Mouse (Mus musculus) CD4-positive helper T cell, adult 2 months (primary cell): ENCODE results near the gene Rpl37.

ENCODE experiments used
- DNase-seq: peaks from one replicate; pipeline ENCODE4 v3.0.0-alpha.2; 2012; ENCODE audit warnings: low read depth, missing footprints, low spot score

Gene Rpl37

GRCm38 (mm10) chr15:5149187-5149586 lies 32.7 kb downstream of the Rpl37 start:
- no peak for DNase-seq

- DNase-seq = no peak
Observed at GRCm38 (mm10) chr15:5152171-5152570, 35.7 kb downstream of the Rpl37 start.

- DNase-seq = no peak
Observed at GRCm38 (mm10) chr15:5154621-5155020, 38.2 kb downstream of the Rpl37 start.

GRCm38 (mm10) chr15:5155093-5155492 lies 38.6 kb downstream of the Rpl37 start:
- no peak for DNase-seq

GRCm38 (mm10) chr15:5156355-5156754 lies 39.9 kb downstream of the Rpl37 start:
- DNase-seq = no peak

- no peak for DNase-seq
Observed at GRCm38 (mm10) chr15:5157386-5157785, 40.9 kb downstream of the Rpl37 start.

GRCm38 (mm10) chr15:5158827-5159226 lies 42.4 kb downstream of the Rpl37 start:
- no peak for DNase-seq

GRCm38 (mm10) chr15:5165121-5165773 lies 48.8 kb downstream of the Rpl37 start:
- no peak for DNase-seq
